Mouse (Mus musculus) urinary bladder, postnatal 36 days (tissue): ENCODE measurements at regions not wholly inside any gene's neighbourhood (a gene's known extent, or its start where the extent isn't known, plus 50 kb on each side); places are given as distances from the start of the nearest gene placed in this dataset.
A peak's percentile ranks its signal among the peaks of the same experiment; 100 is the strongest.

Experiments
- DNase-seq, 2 experiments: peaks; one replicate each; pipeline ENCODE4 v3.0.0; 2022; ENCODE audit warnings: low spot score in 2 of 2, mixed read lengths in 1 of 2

DNA sequence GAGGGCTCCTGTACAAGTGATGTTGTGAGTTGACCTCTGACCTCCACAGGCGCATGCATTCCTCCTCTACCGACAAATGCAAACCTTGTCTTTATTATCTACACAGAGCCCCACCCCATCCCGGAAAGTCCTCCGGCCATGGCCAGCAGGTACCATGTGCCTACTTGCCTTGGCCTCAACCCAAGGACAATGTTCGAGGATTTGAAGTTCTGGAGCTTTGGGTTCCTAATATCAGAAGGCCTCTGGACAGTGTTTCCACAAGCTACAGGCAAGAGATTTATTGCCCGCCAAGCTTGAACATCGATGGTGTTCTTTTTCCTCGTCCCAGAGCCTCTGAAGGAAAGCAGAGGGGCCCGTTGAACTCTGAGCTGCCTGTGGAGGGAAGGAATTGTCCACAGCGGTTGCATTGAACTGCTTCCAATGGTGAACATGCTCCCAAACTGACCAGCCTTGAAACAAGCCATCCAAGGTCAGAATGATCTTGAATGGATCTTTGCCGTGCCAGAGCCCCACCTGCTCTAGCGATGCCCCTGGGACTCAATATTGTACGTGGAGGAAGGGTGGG, 335.9 kb upstream of the Zmiz1 start:
- no peak for DNase-seq

GRCm38 (mm10) chr14:25123541-25124337, 335.2 kb upstream of the Zmiz1 start:
- no peak for DNase-seq

DNA sequence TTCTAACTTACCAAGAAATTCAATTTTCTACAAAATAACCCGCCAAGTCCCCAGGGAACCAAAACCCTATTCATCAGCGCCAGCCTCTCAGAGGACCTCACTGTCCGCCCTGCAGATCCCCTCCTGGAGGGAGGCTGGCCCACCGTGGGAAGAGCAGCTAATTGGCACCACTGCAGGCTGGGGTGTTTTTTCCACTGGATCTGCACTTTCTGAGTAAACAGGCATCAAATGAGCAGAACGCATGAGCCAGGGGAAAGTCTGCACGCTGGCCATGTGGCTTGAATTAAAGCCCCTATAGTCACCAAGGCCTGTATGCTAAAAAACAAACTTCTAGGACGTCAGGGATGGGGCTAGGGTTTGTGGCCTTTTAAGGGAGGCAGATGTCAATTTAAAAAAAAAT, 332.4 kb upstream of the Zmiz1 start:
- no peak for DNase-seq

- DNase-seq = no peak
Measured at GRCm38 (mm10) chr14:25127544-25128159, 331.3 kb upstream of the Zmiz1 start.

DNA sequence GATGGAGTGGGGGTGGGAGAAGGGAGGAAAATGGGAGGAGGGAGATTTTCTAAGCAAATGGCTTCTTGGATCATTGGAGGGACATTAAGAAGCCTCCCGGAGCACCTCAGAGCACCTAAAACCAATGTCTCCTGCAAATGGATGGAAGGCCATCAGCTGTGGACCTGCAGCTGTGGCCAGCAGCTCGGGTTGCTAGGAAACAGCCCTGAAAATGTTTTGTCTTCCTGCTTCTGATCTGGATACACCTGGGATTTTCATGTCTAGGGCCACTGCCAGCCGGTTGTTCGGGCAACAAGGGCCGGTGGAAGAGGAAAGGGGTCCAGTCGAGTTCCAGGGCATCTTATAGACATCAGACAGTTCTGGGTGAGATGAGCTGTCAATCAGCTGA, 330.8 kb upstream of the Zmiz1 start:
- no peak for DNase-seq

DNA sequence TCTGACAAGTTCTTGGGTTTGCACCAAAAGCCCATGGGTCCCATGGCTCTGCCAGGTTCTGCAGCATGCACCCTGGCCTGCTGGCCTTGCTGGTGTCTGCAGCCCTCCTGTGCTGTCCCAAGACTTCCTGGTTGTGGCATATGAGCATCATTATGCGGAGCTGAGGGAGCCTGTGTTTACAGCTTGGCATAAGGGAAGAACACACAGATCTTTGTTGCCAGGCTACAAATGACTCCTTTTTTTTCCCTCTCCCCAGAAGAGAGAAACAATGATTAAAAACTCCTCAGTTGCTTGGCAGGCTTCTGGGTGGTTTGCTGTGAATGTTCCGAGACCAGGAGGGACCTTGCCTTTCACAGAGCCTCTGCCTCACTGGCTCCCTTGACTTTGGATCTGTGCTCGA, 323.6 kb upstream of the Zmiz1 start:
- DNase-seq = no peak

DNA sequence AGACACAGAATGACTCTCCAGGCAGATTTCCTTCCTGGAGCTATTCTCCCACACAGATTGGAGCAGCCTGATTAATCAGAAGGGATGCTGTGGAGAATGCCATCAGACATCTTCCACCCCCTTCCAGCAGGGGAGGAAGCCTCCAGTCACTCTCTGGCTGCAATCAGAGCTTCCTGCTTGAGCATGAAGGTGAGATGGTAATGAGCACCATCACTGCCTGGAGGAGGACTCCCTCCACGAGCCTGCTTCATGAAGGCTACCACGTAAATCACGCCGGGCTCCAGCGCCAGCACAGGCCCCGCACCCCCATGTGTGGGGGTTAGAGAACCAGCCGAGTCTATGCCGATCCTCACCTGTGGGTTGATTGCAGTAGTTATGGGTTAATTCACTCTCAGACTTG, 321.7 kb upstream of the Zmiz1 start:
- no peak for DNase-seq

DNA sequence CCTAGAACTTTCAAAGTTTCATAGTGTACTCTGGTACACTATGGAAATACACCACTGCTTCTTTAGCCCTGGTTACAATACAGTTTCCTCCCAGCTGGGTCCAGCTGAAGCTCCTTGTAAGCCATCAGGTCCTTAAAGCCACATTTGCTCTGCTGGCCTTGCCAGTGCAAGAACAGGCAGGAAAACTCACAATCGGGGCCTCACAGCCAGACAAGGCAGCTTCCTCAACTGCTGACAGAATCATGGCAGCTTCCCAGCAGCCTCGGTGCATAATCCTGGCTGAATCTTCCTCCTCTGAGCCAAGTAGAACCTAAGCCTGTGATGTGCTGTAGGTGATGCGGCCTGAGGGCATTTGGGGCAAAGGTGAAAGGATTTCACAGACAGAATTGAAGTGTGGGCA, 320.5 kb upstream of the Zmiz1 start:
- peak in 1 of 2 experiments; percentile 10 for DNase-seq

DNA sequence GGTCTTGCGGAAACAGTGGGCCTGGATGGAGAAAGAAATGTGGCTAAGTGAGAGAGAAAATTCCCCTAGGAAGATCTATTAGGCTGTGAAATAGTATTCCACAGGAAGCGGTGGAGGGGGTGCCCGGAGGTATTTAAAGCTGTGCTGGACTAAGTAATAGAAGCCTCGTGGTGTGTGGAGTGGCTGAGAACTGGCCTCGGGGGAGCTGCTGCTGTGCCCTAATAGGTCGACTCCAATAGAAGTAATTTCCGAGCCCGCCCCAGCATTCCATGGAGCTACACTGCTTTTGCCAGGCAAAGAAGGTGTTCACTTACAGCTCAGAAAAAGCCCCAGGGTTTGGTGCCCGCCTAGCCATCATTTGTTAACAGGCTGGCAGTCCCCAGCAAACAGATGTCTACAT, 317.1 kb upstream of the Zmiz1 start:
- no peak for DNase-seq

- DNase-seq = no peak
Measured at GRCm38 (mm10) chr14:25143051-25143450, 315.9 kb upstream of the Zmiz1 start.

- no peak for DNase-seq
Measured at GRCm38 (mm10) chr14:25147731-25148130, 311.3 kb upstream of the Zmiz1 start.

DNA sequence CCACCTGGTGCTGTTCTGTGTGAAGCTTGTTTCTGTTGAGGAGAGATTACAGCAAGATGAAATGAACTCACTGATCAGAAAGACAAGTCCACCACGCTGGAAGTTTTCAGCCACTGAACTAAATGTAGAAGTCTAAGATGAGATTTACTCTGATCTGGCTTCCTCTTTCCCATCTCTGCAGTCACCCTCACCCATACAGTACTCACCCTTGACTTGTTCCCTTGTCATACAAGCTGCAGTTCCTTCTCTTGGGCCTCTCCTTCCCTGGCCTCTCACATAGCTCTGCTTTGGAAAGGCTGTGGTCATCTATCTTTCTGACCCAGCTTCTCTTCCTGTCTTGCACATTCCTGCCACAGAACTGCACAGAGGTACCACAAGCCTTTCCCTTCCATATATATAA, 308.0 kb upstream of the Zmiz1 start:
- no peak for DNase-seq

DNA sequence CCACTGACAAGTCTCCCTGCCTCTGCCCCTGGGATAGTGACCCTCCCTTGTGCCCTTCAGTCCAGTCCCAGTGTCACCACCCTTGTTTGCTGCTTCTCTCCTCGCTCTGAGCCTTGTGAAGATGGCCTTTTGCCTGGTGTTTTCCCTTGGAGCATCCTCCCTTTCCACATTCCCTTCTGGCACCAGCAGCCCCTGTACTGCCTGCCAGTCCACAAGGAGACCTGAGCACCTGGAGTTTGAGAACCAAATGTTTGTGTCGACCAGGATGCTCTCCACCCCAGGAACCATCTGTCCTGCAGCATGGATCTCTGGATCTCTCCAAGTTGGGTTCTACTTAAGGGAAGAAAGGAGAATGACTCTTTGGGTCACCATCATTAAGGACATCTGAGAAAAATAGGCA, 307.5 kb upstream of the Zmiz1 start:
- DNase-seq = no peak

GRCm38 (mm10) chr14:25153573-25153972, 305.4 kb upstream of the Zmiz1 start:
- no peak for DNase-seq

DNA sequence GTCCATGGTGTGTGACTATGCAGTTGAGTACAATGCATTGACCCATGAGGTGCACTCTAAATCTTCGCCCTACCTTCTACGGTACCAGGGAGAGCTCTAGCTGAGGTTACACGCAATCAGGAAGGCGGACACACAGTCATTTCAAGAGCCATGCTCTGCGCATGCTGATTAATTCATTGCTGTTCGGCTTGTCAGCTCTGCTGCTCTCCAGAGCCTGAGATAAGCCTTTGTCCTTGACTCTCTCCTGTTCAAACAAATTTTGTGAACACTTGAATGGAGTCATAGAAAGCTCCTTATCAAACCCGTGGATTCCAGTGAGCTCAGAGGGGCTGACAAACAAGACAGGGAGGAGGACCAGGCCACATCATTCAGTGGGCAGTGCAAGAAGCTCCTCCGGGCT, 304.8 kb upstream of the Zmiz1 start:
- DNase-seq = no peak

GRCm38 (mm10) chr14:25155008-25155783, 303.8 kb upstream of the Zmiz1 start:
- DNase-seq = no peak

DNA sequence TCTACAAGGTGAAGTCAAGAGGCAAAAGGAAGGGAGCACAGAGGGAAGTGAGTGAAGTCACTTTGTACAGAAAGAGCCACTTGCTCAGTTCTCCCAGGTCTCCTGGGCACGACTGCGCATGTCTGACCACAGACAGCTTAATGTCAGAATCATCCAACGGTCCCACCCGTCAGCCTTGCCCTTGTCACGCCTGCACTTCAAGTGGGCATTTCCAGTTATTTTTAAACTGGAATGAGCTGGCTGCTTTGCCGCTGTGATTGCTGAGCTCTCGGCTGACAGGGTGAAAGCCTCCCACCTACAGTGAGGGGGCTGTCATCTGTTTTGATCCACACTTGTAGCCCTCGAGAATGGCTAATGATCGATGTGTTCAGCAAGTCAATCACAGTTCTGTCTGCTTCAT, 302.8 kb upstream of the Zmiz1 start:
- DNase-seq = no peak

- DNase-seq = no peak
Measured at GRCm38 (mm10) chr14:25161684-25162321, 297.2 kb upstream of the Zmiz1 start.

DNA sequence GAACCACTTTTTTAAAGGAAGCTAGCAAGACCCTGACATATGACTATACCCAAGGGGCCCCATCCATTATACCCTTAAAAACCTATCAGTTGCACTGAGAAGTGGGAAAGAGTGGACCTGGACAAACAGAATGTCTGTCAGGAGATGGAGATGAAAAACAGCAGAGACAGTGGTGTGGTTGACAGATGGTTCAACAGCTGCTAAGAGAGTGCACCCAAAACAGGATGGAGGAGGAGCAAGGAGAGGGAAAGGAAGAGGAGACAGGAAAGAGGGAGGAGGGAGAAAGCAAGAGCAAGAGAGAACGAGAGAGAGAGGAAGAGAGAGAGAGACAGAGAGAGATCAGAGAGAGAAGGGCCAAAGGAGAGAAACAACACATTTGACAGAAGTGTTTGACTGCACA, 292.8 kb upstream of the Zmiz1 start:
- DNase-seq = no peak

DNA sequence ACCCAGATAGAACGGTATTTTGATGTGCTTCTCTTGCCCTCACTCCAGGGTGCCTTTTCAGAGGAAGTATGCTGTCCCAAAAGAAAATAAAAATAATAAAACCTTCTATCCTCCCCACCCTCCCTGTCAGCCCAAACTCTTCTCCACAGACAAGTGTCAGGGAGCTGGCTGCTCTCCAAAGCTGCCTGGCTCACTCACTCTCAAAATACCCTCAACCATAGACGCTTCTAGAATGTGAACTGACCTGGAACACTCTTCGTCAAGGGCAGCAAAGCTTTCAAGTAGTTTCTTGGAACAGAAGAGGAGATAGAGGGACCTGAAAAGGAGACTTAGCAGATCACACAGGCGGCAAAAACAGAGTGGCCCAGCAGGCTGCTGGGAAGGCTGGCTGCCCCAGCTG, 291.4 kb upstream of the Zmiz1 start:
- no peak for DNase-seq

DNA sequence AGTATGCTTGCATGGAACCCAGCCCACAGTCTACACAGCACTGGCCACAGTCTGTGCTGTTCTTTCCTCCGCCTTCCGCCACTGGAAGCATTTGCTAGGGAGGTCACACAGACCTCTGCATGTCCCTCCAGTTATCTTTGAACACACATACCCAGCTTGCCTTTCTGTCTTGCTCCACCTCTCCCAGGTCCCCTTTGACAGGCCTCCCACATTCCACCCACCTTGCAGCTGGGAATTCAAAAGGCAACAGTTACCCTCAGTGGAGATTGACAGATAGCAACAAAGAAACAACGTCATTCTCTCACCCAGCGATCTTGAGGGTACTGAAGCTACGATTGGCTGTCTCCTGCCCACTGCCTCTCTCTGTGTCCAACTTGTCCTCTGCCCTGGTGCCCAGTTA, 290.7 kb upstream of the Zmiz1 start:
- no peak for DNase-seq

- no peak for DNase-seq
Measured at GRCm38 (mm10) chr14:25173281-25173680, 285.7 kb upstream of the Zmiz1 start.
